Comparison of ENCODE assay signal across 13 mouse cellular contexts in genomic region chr9:14207561-14207936, GRCm38 (mm10).
DNase-seq lines count a peak whose midpoint lies in the region; ATAC-seq and TF ChIP-seq lines count a peak whose summit lies in the region.
"Had no signal": no experiment of that assay in that cellular context is flagged by ENCODE, and none has a peak within 500 bp of the region (broad histone marks: within the 10 kb centered on the region; RNA-seq: fewer than 3 reads in every experiment).

No protein-coding gene starts in this region.

- no peak for TF ChIP-seq EP300 in lung, postnatal 0 days (IDR thresholded peaks at IDR 0.05)

- TF ChIP-seq CTCF in lung, postnatal 0 days (IDR thresholded peaks at IDR 0.05), result no peak

- no peak overlapping the region for H3K4me3 ChIP-seq in embryonic facial prominence, embryonic 14.5 days (ENCODE audit: low read depth, low read length)
- no peak overlapping the region for H3K4me3 ChIP-seq in embryonic facial prominence, embryonic 10.5 days
- no peak overlapping the region for H3K4me3 ChIP-seq in lung, postnatal 0 days (ENCODE audit: low read depth, low read length)
- H3K4me3 ChIP-seq: erythroblast, embryonic 14.5 days had no signal

- peak; percentile 65 for ATAC-seq in embryonic facial prominence, embryonic 14.5 days (ENCODE audit: low read depth)
- ATAC-seq in lung, postnatal 0 days, result peak; percentile 71

- no peak overlapping the region for H3K9ac ChIP-seq in embryonic facial prominence, embryonic 14.5 days (ENCODE audit: low read depth, low read length)
- H3K9ac ChIP-seq in lung, postnatal 0 days (replicated peaks; ENCODE audit: low read depth), result no peak overlapping the region

- H3K4me1 ChIP-seq in embryonic facial prominence, embryonic 14.5 days (ENCODE audit: control insufficient read depth, insufficient read depth, low read length), result peaks cover 24% of the 10 kb centered on the region
- 0 out of 2 replicates have a peak, but pooled peaks cover 3% of the 10 kb centered on the region for H3K4me1 ChIP-seq in embryonic facial prominence, embryonic 10.5 days
- peaks cover 9% of the 10 kb centered on the region; the same call in 1 of the 2 replicates for H3K4me1 ChIP-seq in lung, postnatal 0 days (ENCODE audit: insufficient read depth, low read depth, low read length)

- 71% methylated on average over 3 of the region's 3 CpGs for WGBS in embryonic facial prominence, embryonic 14.5 days
- WGBS in embryonic facial prominence, embryonic 10.5 days, result 80% methylated on average over 3 of the region's 3 CpGs
- WGBS in lung, postnatal 0 days, result 31% methylated on average over 3 of the region's 3 CpGs

- DNase-seq in embryonic facial prominence, embryonic 14.5 days (ENCODE audit: low spot score), result peak; percentile 61
- DNase-seq in embryonic facial prominence, embryonic 10.5 days (ENCODE audit: low spot score), result no peak
- peak; percentile 57 for DNase-seq in brain, adult 2 months (ENCODE audit: low read depth, low spot score)
- DNase-seq in kidney, adult 8-10 months, result peak; percentile 39 to 68
- DNase-seq in lung, postnatal 0 days (ENCODE audit: low spot score), result peak; percentile 55
- no peak for DNase-seq in adrenal gland, adult 2 months
- DNase-seq in left cerebral cortex, postnatal 10 days (ENCODE audit: extremely low spot score in 1 of 2, low spot score in 2 of 2), result no peak
- DNase-seq in left cerebral cortex, postnatal 4 days, result no peak
- DNase-seq: adrenal gland, postnatal 10 days; cerebellum, adult 8-10 months; gastrocnemius, postnatal 10 days had no signal

- intact Hi-C loops in left cerebral cortex, postnatal 10 days (cut with DNase I), result no loop called here
- intact Hi-C loops in left cerebral cortex, postnatal 4 days (cut with DNase I), result no loop called here

- H3K27me3 ChIP-seq in embryonic facial prominence, embryonic 14.5 days (replicated peaks; ENCODE audit: control insufficient read depth, insufficient read depth, low read length), result no peaks in the 10 kb centered on the region
- H3K27me3 ChIP-seq in embryonic facial prominence, embryonic 10.5 days (replicated peaks; ENCODE audit: low read depth, poor library complexity, severe bottlenecking), result no peaks in the 10 kb centered on the region
- H3K27me3 ChIP-seq in lung, postnatal 0 days (replicated peaks; ENCODE audit: insufficient read depth, low read length), result no peaks in the 10 kb centered on the region

- H3K9me3 ChIP-seq in embryonic facial prominence, embryonic 14.5 days (ENCODE audit: control insufficient read depth, low read length), result no peaks in the 10 kb centered on the region
- no peaks in the 10 kb centered on the region for H3K9me3 ChIP-seq in embryonic facial prominence, embryonic 10.5 days
- no peaks in the 10 kb centered on the region for H3K9me3 ChIP-seq in lung, postnatal 0 days (ENCODE audit: low read length)
- H3K9me3 ChIP-seq: G1E had no signal

- H3K36me3 ChIP-seq in embryonic facial prominence, embryonic 14.5 days (ENCODE audit: control insufficient read depth, insufficient read depth, low read length), result no peaks in the 10 kb centered on the region
- no peaks in the 10 kb centered on the region for H3K36me3 ChIP-seq in embryonic facial prominence, embryonic 10.5 days (replicated peaks)
- no peaks in the 10 kb centered on the region for H3K36me3 ChIP-seq in lung, postnatal 0 days (ENCODE audit: insufficient read depth, low read length)
- H3K36me3 ChIP-seq: G1E had no signal

- no peak overlapping the region for H3K4me2 ChIP-seq in embryonic facial prominence, embryonic 14.5 days (ENCODE audit: low read depth, low read length)
- H3K4me2 ChIP-seq in lung, postnatal 0 days (replicated peaks; ENCODE audit: low read depth, low read length), result no peak overlapping the region

- H3K27ac ChIP-seq in embryonic facial prominence, embryonic 14.5 days (replicated peaks; ENCODE audit: low read depth, low read length), result peak overlapping the region; percentile 45; the same call in 1 of the 2 replicates
- no peak overlapping the region for H3K27ac ChIP-seq in embryonic facial prominence, embryonic 10.5 days (replicated peaks)
- 0 out of 2 replicates have a peak overlapping the region, but pooled peaks have one; percentile 20 for H3K27ac ChIP-seq in lung, postnatal 0 days (ENCODE audit: low read length)

Comparison
In these comparisons a context has a peak if more than half of its experiments do, and no peak if none do; other contexts are left out.
1. DNase-seq: peak in embryonic facial prominence, embryonic 14.5 days (single experiment), brain, adult 2 months (single experiment), kidney, adult 8-10 months (2 of 2) and lung, postnatal 0 days (single experiment); none in embryonic facial prominence, embryonic 10.5 days (single experiment), adrenal gland, adult 2 months (single experiment), left cerebral cortex, postnatal 10 days (0 of 2) and left cerebral cortex, postnatal 4 days (single experiment).